Comparison of ENCODE assay signal across 9 mouse cellular contexts in genomic region chr10:16994526-16994925, GRCm38 (mm10).
DNase-seq lines count a peak whose midpoint lies in the region; ATAC-seq and TF ChIP-seq lines count a peak whose summit lies in the region.
"Had no signal": no experiment of that assay in that cellular context is flagged by ENCODE, and none has a peak within 500 bp of the region (broad histone marks: within the 10 kb centered on the region; RNA-seq: fewer than 3 reads in every experiment).

No protein-coding gene starts in this region.

- no peak for ATAC-seq in embryonic facial prominence, embryonic 11.5 days (replicated peaks; ENCODE audit: insufficient number of reproducible peaks, low FRiP score, low TSS enrichment, low read depth)
- ATAC-seq in heart, embryonic 16.5 days (replicated peaks; ENCODE audit: extremely low read depth, insufficient read depth, low FRiP score): peak; percentile 61
- ATAC-seq in limb, embryonic 12.5 days (ENCODE audit: insufficient number of reproducible peaks, insufficient read depth, low FRiP score, low TSS enrichment, low read depth): no peak

- no peaks in the 10 kb centered on the region for H3K4me1 ChIP-seq in embryonic facial prominence, embryonic 11.5 days (ENCODE audit: control insufficient read depth, insufficient read depth, low read length)
- H3K4me1 ChIP-seq in embryonic facial prominence, embryonic 10.5 days: peaks cover 6% of the 10 kb centered on the region; the same call in 1 of the 2 replicates
- H3K4me1 ChIP-seq in heart, embryonic 16.5 days (ENCODE audit: control insufficient read depth, insufficient read depth, low read length): peaks cover 19% of the 10 kb centered on the region
- peaks cover 9% of the 10 kb centered on the region; the same call in 1 of the 2 replicates for H3K4me1 ChIP-seq in limb, embryonic 12.5 days (replicated peaks)
- H3K4me1 ChIP-seq: midbrain, embryonic 10.5 days had no signal

- no peak overlapping the region for H3K4me2 ChIP-seq in embryonic facial prominence, embryonic 11.5 days (ENCODE audit: low read depth, low read length)
- H3K4me2 ChIP-seq in heart, embryonic 16.5 days (ENCODE audit: low read depth, low read length): peak overlapping the region; percentile 10
- H3K4me2 ChIP-seq in limb, embryonic 12.5 days: peak overlapping the region; percentile 3; the same call in 1 of the 2 replicates

- no peak overlapping the region for H3K4me3 ChIP-seq in embryonic facial prominence, embryonic 11.5 days (ENCODE audit: low read depth, low read length)
- H3K4me3 ChIP-seq in embryonic facial prominence, embryonic 10.5 days: no peak overlapping the region
- no peak overlapping the region for H3K4me3 ChIP-seq in heart, embryonic 16.5 days (ENCODE audit: low read length)
- no peak overlapping the region for H3K4me3 ChIP-seq in limb, embryonic 12.5 days (replicated peaks)
- no peak overlapping the region for H3K4me3 ChIP-seq in left cerebral cortex, adult 2 months
- H3K4me3 ChIP-seq: midbrain, embryonic 10.5 days had no signal

- no peaks in the 10 kb centered on the region for H3K27me3 ChIP-seq in embryonic facial prominence, embryonic 11.5 days (ENCODE audit: control insufficient read depth, insufficient read depth, low read length)
- no peaks in the 10 kb centered on the region for H3K27me3 ChIP-seq in embryonic facial prominence, embryonic 10.5 days (replicated peaks; ENCODE audit: low read depth, poor library complexity, severe bottlenecking)
- H3K27me3 ChIP-seq in heart, embryonic 16.5 days (ENCODE audit: control insufficient read depth, insufficient read depth, low read length): no peaks in the 10 kb centered on the region
- no peaks in the 10 kb centered on the region for H3K27me3 ChIP-seq in limb, embryonic 12.5 days

- TF ChIP-seq CTCF in left cerebral cortex, adult 2 months (IDR thresholded peaks at IDR 0.05): no peak

- no peaks in the 10 kb centered on the region for H3K36me3 ChIP-seq in embryonic facial prominence, embryonic 11.5 days (replicated peaks; ENCODE audit: control insufficient read depth, insufficient read depth, low read depth, low read length)
- H3K36me3 ChIP-seq in embryonic facial prominence, embryonic 10.5 days (replicated peaks): no peaks in the 10 kb centered on the region
- H3K36me3 ChIP-seq in heart, embryonic 16.5 days (ENCODE audit: control insufficient read depth, insufficient read depth): no peaks in the 10 kb centered on the region
- H3K36me3 ChIP-seq in limb, embryonic 12.5 days: no peaks in the 10 kb centered on the region
- H3K36me3 ChIP-seq: midbrain, embryonic 10.5 days had no signal

- H3K9ac ChIP-seq in embryonic facial prominence, embryonic 11.5 days (replicated peaks; ENCODE audit: low read length): no peak overlapping the region
- H3K9ac ChIP-seq in heart, embryonic 16.5 days (ENCODE audit: low read length): no peak overlapping the region
- H3K9ac ChIP-seq in limb, embryonic 12.5 days (replicated peaks): no peak overlapping the region

- intact Hi-C loops in left cerebral cortex, adult 2 months (cut with DNase I): no loop called here

- 52% methylated on average over 6 of the region's 6 CpGs for WGBS in embryonic facial prominence, embryonic 11.5 days
- 53% methylated on average over 6 of the region's 6 CpGs for WGBS in embryonic facial prominence, embryonic 10.5 days
- 33% methylated on average over 6 of the region's 6 CpGs for WGBS in heart, embryonic 16.5 days
- WGBS in limb, embryonic 12.5 days: 52% methylated on average over 6 of the region's 6 CpGs

- no peak overlapping the region for H3K27ac ChIP-seq in embryonic facial prominence, embryonic 11.5 days (replicated peaks; ENCODE audit: low read depth, low read length)
- H3K27ac ChIP-seq in embryonic facial prominence, embryonic 10.5 days (replicated peaks): no peak overlapping the region
- peak overlapping the region; percentile 91 for H3K27ac ChIP-seq in heart, embryonic 16.5 days (ENCODE audit: low read length)
- no peak overlapping the region for H3K27ac ChIP-seq in limb, embryonic 12.5 days
- no peak overlapping the region for H3K27ac ChIP-seq in left cerebral cortex, adult 2 months
- H3K27ac ChIP-seq: midbrain, embryonic 10.5 days had no signal

- DNase-seq in embryonic facial prominence, embryonic 11.5 days (ENCODE audit: low spot score): peak; percentile 13
- no peak for DNase-seq in embryonic facial prominence, embryonic 10.5 days (ENCODE audit: low spot score)
- peak; percentile 45 for DNase-seq in cerebellum, adult 11 months
- DNase-seq in urinary bladder, postnatal 36 days (ENCODE audit: low spot score in 2 of 2): no peak
- no peak for DNase-seq in embryo, embryonic 10.5 days (ENCODE audit: low spot score)
- no peak for DNase-seq in left cerebral cortex, adult 2 months (ENCODE audit: extremely low spot score in 1 of 2, low spot score in 2 of 2)

- no peaks in the 10 kb centered on the region for H3K9me3 ChIP-seq in embryonic facial prominence, embryonic 11.5 days (replicated peaks; ENCODE audit: control insufficient read depth, low read length)
- no peaks in the 10 kb centered on the region for H3K9me3 ChIP-seq in embryonic facial prominence, embryonic 10.5 days
- no peaks in the 10 kb centered on the region for H3K9me3 ChIP-seq in heart, embryonic 16.5 days (replicated peaks; ENCODE audit: control insufficient read depth, low read length)
- H3K9me3 ChIP-seq in limb, embryonic 12.5 days: no peaks in the 10 kb centered on the region
- H3K9me3 ChIP-seq: midbrain, embryonic 10.5 days had no signal

Comparison
In these comparisons a context has a peak if more than half of its experiments do, and no peak if none do; other contexts are left out.
1. DNase-seq: peak in embryonic facial prominence, embryonic 11.5 days (single experiment) and cerebellum, adult 11 months (single experiment); none in embryonic facial prominence, embryonic 10.5 days (single experiment), urinary bladder, postnatal 36 days (0 of 2), embryo, embryonic 10.5 days (single experiment) and left cerebral cortex, adult 2 months (0 of 2).